Mouse (Mus musculus) liver, embryonic 14.5 days (tissue): ENCODE data around the gene Prkcq.

Source experiments
- CTCF ChIP-seq: IDR thresholded peaks from 2 replicates; pipeline ENCODE4 v1.5.1; 2016; ENCODE audit warnings: antibody characterized with exemption, low read depth, control low read depth
- EP300 ChIP-seq: IDR thresholded peaks from 2 replicates; pipeline ENCODE4 v1.6.1; 2016; ENCODE audit warnings: antibody characterized with exemption, low read depth

GRCm38 (mm10) chr2:11208263-11208662, 36.4 kb downstream of the Prkcq start:
- no peak for TF ChIP-seq CTCF
- TF ChIP-seq EP300: no peak
